Mouse (Mus musculus) hematopoietic stem cell, adult 5-6 weeks (primary cell): ENCODE data around the gene Nox4. TPM values are rescaled to one million over a fixed set of nuclear protein-coding genes. Genes with fewer than 3 reads are reported as not detected.

Experiments
- ATAC-seq, 2 experiments: fragments of 125-278 bp in 1 of 2; replicated peaks in 1 of 2; 2 replicates each; pipeline ENCODE4 v1.8.0; 2016 to 2017; ENCODE audit warnings: inconsistent platforms in 2 of 2, mild to moderate bottlenecking in 2 of 2, moderate number of reproducible peaks in 2 of 2, low read depth in 1 of 2, moderate TSS enrichment in 1 of 2; ENCODE audit not compliant: low FRiP score in 2 of 2, poor library complexity in 2 of 2, severe bottlenecking in 2 of 2, insufficient read depth in 1 of 2, low TSS enrichment in 1 of 2
- total RNA-seq: library from RNA; stranded (forward); fragments of 172-1452, 232-1000 nt; gene quantifications from 2 replicates; pipeline ENCODE4 v1.2.3, GENCODE M21; 2017

Nox4 gene
- not detected in 2 replicates for total RNA-seq

GRCm38 (mm10) chr7:87245856-87246579 lies at the start of gene Nox4:
Gene Nox4 (plus strand): TSS chr7:87246096.
- no peak for ATAC-seq

- ATAC-seq: no peak
Measured at GRCm38 (mm10) chr7:87204751-87205150, 41.1 kb upstream of the Nox4 start.

GRCm38 (mm10) chr7:87221712-87222111 lies 24.2 kb upstream of the Nox4 start:
- ATAC-seq: no peak

GRCm38 (mm10) chr7:87222751-87223150 lies 23.1 kb upstream of the Nox4 start:
- ATAC-seq: no peak

- ATAC-seq: no peak
Measured at GRCm38 (mm10) chr7:87225617-87226016, 20.3 kb upstream of the Nox4 start.

- no peak for ATAC-seq
Measured at GRCm38 (mm10) chr7:87227051-87227948, 18.6 kb upstream of the Nox4 start.

- no peak for ATAC-seq
Measured at GRCm38 (mm10) chr7:87229502-87229901, 16.4 kb upstream of the Nox4 start.

GRCm38 (mm10) chr7:87241139-87241538 lies 4.8 kb upstream of the Nox4 start:
- no peak for ATAC-seq

- ATAC-seq: peak in 1 of 2 experiments; percentile 39; a peak in 2 of 4 replicates
Measured at GRCm38 (mm10) chr7:87246580-87246934, 661 bp downstream of the Nox4 start.

GRCm38 (mm10) chr7:87246940-87247339 lies 1.0 kb downstream of the Nox4 start:
- no peak for ATAC-seq

GRCm38 (mm10) chr7:87247926-87248325 lies 2.0 kb downstream of the Nox4 start:
- ATAC-seq: no peak

- ATAC-seq: no peak
Measured at GRCm38 (mm10) chr7:87252071-87252470, 6.2 kb downstream of the Nox4 start.

- ATAC-seq: no peak
Measured at GRCm38 (mm10) chr7:87277225-87277624, 31.3 kb downstream of the Nox4 start.

GRCm38 (mm10) chr7:87303726-87304315 lies 57.9 kb downstream of the Nox4 start:
- no peak for ATAC-seq

- no peak for ATAC-seq
Measured at GRCm38 (mm10) chr7:87321571-87321970, 75.7 kb downstream of the Nox4 start.

- no peak for ATAC-seq
Measured at GRCm38 (mm10) chr7:87322085-87322484, 76.2 kb downstream of the Nox4 start.

- no peak for ATAC-seq
Measured at GRCm38 (mm10) chr7:87330782-87331558, 85.1 kb downstream of the Nox4 start.
